22 mouse cellular contexts compared by ENCODE assay signal in the genomic region with DNA sequence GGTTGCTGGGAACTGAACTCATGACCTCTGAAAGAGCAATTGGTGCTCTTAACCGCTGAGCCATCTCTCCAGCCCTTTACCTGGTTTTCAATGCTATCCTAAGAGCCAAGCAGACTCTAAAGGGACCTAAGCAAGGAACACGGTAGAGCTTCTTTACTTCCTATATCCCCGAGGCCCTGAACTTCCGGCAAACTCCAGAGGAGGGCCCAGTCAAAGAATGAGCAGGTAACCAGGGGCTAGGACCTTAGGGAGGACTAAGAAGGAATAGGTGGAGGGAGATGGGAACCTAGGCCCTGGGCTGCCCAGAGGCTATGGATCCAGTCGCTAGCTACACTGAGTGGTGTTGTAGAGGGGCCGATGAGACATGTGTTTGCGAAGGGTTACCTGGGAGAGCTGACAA. TPM values are rescaled to one million over a fixed set of nuclear protein-coding genes. Genes with fewer than 3 reads are reported as not detected.
DNase-seq lines count a peak whose midpoint lies in the region; ATAC-seq and TF ChIP-seq lines count a peak whose summit lies in the region.
"Had no signal": no experiment of that assay in that cellular context is flagged by ENCODE, and none has a peak within 500 bp of the region (broad histone marks: within the 10 kb centered on the region; RNA-seq: fewer than 3 reads in every experiment).

No protein-coding gene starts in this region.

- H3K4me3 ChIP-seq in stomach, postnatal 0 days (ENCODE audit: low read depth, low read length): no peak overlapping the region
- H3K4me3 ChIP-seq in liver, embryonic 12.5 days: no peak overlapping the region
- H3K4me3 ChIP-seq: embryonic facial prominence, embryonic 12.5 days; forebrain, embryonic 15.5 days had no signal

- H3K27ac ChIP-seq in stomach, postnatal 0 days (replicated peaks): no peak overlapping the region
- H3K27ac ChIP-seq in liver, embryonic 12.5 days: no peak overlapping the region
- H3K27ac ChIP-seq: embryonic facial prominence, embryonic 12.5 days; forebrain, embryonic 15.5 days; heart, embryonic 10.5 days; hindbrain, embryonic 14.5 days had no signal

- DNase-seq in 3134 (ENCODE audit: extremely low read depth, insufficient read length, low spot score) (peak; percentile 39), 3T3-L1 (ENCODE audit: low read depth, low spot score) (peak; percentile 38), ES-CJ7 (ENCODE audit: low read depth, low spot score) (peak; percentile 78)
- DNase-seq in stomach, postnatal 0 days (ENCODE audit: low spot score): no peak
- DNase-seq in right cerebral cortex, postnatal 4 days: no peak
- DNase-seq: adrenal gland, postnatal 10 days; cerebellum, adult 11 months; cerebellum, adult 9-10 months; cerebellum, postnatal 25 days; heart, adult 18-20 months; heart, postnatal 14 days had no signal

- no peak overlapping the region for H3K4me2 ChIP-seq in stomach, postnatal 0 days (replicated peaks; ENCODE audit: low read depth)
- H3K4me2 ChIP-seq in liver, embryonic 12.5 days: no peak overlapping the region
- H3K4me2 ChIP-seq: forebrain, embryonic 15.5 days; hindbrain, embryonic 14.5 days had no signal

- H3K4me1 ChIP-seq in stomach, postnatal 0 days (replicated peaks; ENCODE audit: control insufficient read depth, insufficient read depth): peaks cover 3% of the 10 kb centered on the region; the same call in 1 of the 2 replicates
- peaks cover 52% of the 10 kb centered on the region for H3K4me1 ChIP-seq in liver, embryonic 12.5 days

- TF ChIP-seq CTCF in stomach, postnatal 0 days (IDR thresholded peaks at IDR 0.05; ENCODE audit: low read depth): peak; percentile 39

- no peaks in the 10 kb centered on the region for H3K9me3 ChIP-seq in stomach, postnatal 0 days (ENCODE audit: control insufficient read depth, low read length)
- no peaks in the 10 kb centered on the region for H3K9me3 ChIP-seq in liver, embryonic 12.5 days (replicated peaks)
- H3K9me3 ChIP-seq: embryonic facial prominence, embryonic 12.5 days; forebrain, embryonic 15.5 days; heart, embryonic 10.5 days had no signal

- no peak overlapping the region for H3K9ac ChIP-seq in stomach, postnatal 0 days (ENCODE audit: low read length)
- H3K9ac ChIP-seq in liver, embryonic 12.5 days: no peak overlapping the region
- H3K9ac ChIP-seq: forebrain, embryonic 15.5 days had no signal

- no peak for ATAC-seq in stomach, postnatal 0 days (ENCODE audit: low FRiP score, low TSS enrichment)
- ATAC-seq in liver, embryonic 12.5 days: no peak
- ATAC-seq: forebrain, embryonic 15.5 days; intestine, embryonic 16.5 days; Patski had no signal

- no peaks in the 10 kb centered on the region for H3K27me3 ChIP-seq in stomach, postnatal 0 days (ENCODE audit: control insufficient read depth, insufficient read depth, low read length)
- peaks cover 9% of the 10 kb centered on the region; the same call in 1 of the 2 replicates for H3K27me3 ChIP-seq in liver, embryonic 12.5 days (replicated peaks)
- H3K27me3 ChIP-seq: embryonic facial prominence, embryonic 12.5 days; forebrain, embryonic 15.5 days; Patski had no signal

- H3K36me3 ChIP-seq in stomach, postnatal 0 days (ENCODE audit: control insufficient read depth, insufficient read depth, low read length): no peaks in the 10 kb centered on the region
- H3K36me3 ChIP-seq in liver, embryonic 12.5 days: no peaks in the 10 kb centered on the region
- H3K36me3 ChIP-seq: embryonic facial prominence, embryonic 12.5 days; forebrain, embryonic 15.5 days; heart, embryonic 10.5 days had no signal

- 81% methylated on average over 7 of the region's 7 CpGs for WGBS in stomach, postnatal 0 days
- WGBS in liver, embryonic 12.5 days (ENCODE audit: insufficient replicate concordance): 76% methylated on average over 7 of the region's 7 CpGs

- TF ChIP-seq EP300 in stomach, postnatal 0 days (optimal IDR thresholded peaks at IDR 0.05): no peak

RNA-seq across cellular contexts. Expression of a gene that starts 3.8 kb away (rescaled TPM):
- 0.39 and 0.47 TPM in 2 replicates for polyA plus RNA-seq in stomach, postnatal 0 days (2015; fragmentation: Nextera tagmentation; extraction: Ambion mirVana)
- polyA plus RNA-seq in liver, embryonic 12.5 days (2016; fragmentation: Nextera tagmentation; extraction: Ambion mirVana): 1.3 and 1.8 TPM in 2 replicates
- polyA plus RNA-seq: brain, embryonic 14.5 days; cortical plate, adult 2 months; embryonic facial prominence, embryonic 12.5 days; forebrain, embryonic 11.5 days; forebrain, embryonic 15.5 days; heart, embryonic 14.5 days; hindbrain, embryonic 14.5 days had no signal

RNA-seq across cellular contexts. Expression of a gene that starts 46.2 kb away (rescaled TPM):
- 202 and 227 TPM in 2 replicates for polyA plus RNA-seq in stomach, postnatal 0 days (2015; fragmentation: Nextera tagmentation; extraction: Ambion mirVana)
- 20.9 and 22.3 TPM in 2 replicates for polyA plus RNA-seq in liver, embryonic 12.5 days (2016; fragmentation: Nextera tagmentation; extraction: Ambion mirVana)
- polyA plus RNA-seq: cortical plate, adult 2 months had no signal

Comparison
In these comparisons a context has a peak if more than half of its experiments do, and no peak if none do; other contexts are left out.
1. DNase-seq: peak in 3134 (single experiment), 3T3-L1 (single experiment) and ES-CJ7 (single experiment); none in stomach, postnatal 0 days (single experiment) and right cerebral cortex, postnatal 4 days (single experiment).